Mouse (Mus musculus) CH12.LX (cell line): ENCODE measurements around the gene Asap2. TPM values are rescaled to one million over a fixed set of nuclear protein-coding genes. Genes with fewer than 3 reads are reported as not detected.
A peak's percentile ranks its signal among the peaks of the same experiment; 100 is the strongest.

Experiments used
- DNase-seq: peaks from one replicate; pipeline ENCODE4 v3.0.0-alpha.2; 2013; ENCODE audit errors: extremely low read depth
- H3K27ac ChIP-seq: 2 replicates; pipeline ENCODE4 v1.5.1; 2012; ENCODE audit warnings: low read depth, mild to moderate bottlenecking, control low read depth, moderate library complexity; ENCODE audit not compliant: insufficient read depth
- H3K27me3 ChIP-seq: replicated peaks from 2 replicates; pipeline ENCODE3; 2012; ENCODE audit warnings: inconsistent platforms
- H3K36me3 ChIP-seq, 2 experiments: replicated peaks in 1 of 2; 2 replicates each; pipeline versions ENCODE3 to v1.6.1; 2012; ENCODE audit warnings: inconsistent platforms in 1 of 2, low read length in 1 of 2, mild to moderate bottlenecking in 1 of 2, mixed read lengths in 1 of 2, moderate library complexity in 1 of 2; ENCODE audit not compliant: control insufficient read depth in 1 of 2, insufficient read depth in 1 of 2
- H3K4me1 ChIP-seq, 2 experiments: 2 replicates each; pipeline ENCODE4 v1.6.1; 2012; ENCODE audit warnings: inconsistent platforms in 1 of 2, moderate library complexity in 1 of 2; ENCODE audit not compliant: insufficient read depth in 2 of 2, control insufficient read depth in 1 of 2
- H3K4me2 ChIP-seq: 2 replicates; pipeline ENCODE4 v1.6.1; 2012; ENCODE audit warnings: low read depth, mild to moderate bottlenecking, control low read depth; ENCODE audit not compliant: poor library complexity, insufficient read depth, severe bottlenecking
- H3K4me3 ChIP-seq, 3 experiments: fragments of 150-350 bp in 1 of 3; sonication (generic) in 1 of 3; replicated peaks in 1 of 3; 2 replicates each; pipeline versions ENCODE3 to v1.5.1; 2011 to 2012; ENCODE audit warnings: low read depth in 2 of 3, low read length in 2 of 3, mild to moderate bottlenecking in 2 of 3, moderate library complexity in 2 of 3, control low read depth in 1 of 3, improper control_type of control experiment in 1 of 3, inconsistent platforms in 1 of 3, mixed read lengths in 1 of 3; ENCODE audit not compliant: poor library complexity in 1 of 3
- H3K79me2 ChIP-seq: replicated peaks from 2 replicates; pipeline ENCODE4 v1.6.1; 2012; ENCODE audit warnings: mild to moderate bottlenecking, moderate library complexity; ENCODE audit not compliant: control insufficient read depth, poor library complexity, insufficient read depth, severe bottlenecking; ENCODE audit errors: extremely low read depth
- H3K9ac ChIP-seq: 2 replicates; pipeline ENCODE4 v1.6.1; 2012; ENCODE audit warnings: low read depth, mild to moderate bottlenecking, control low read depth, moderate library complexity; ENCODE audit not compliant: insufficient read depth
- H3K9me3 ChIP-seq: replicated peaks from 2 replicates; pipeline ENCODE3; 2012; ENCODE audit warnings: low read length, inconsistent platforms, mixed read lengths
- BHLHE40 ChIP-seq: IDR thresholded peaks from 2 replicates; pipeline ENCODE4 v1.6.1; 2011; ENCODE audit warnings: mild to moderate bottlenecking, low read depth, low read length, improper control_type of control experiment
- CHD2 ChIP-seq: IDR thresholded peaks from 2 replicates; pipeline ENCODE4 v1.6.1; 2011; ENCODE audit warnings: low read length, improper control_type of control experiment
- HCFC1 ChIP-seq: IDR thresholded peaks from 2 replicates; pipeline ENCODE4 v1.6.1; 2012; ENCODE audit warnings: low read depth, mild to moderate bottlenecking, inconsistent platforms, low read length, improper control_type of control experiment
- JUN ChIP-seq: IDR thresholded peaks from 2 replicates; pipeline ENCODE4 v1.6.1; 2011; ENCODE audit warnings: low read depth, mild to moderate bottlenecking, low read length, improper control_type of control experiment, moderate library complexity; ENCODE audit not compliant: insufficient read depth
- KAT2A ChIP-seq: IDR thresholded peaks from 2 replicates; pipeline ENCODE4 v1.6.1; 2012; ENCODE audit warnings: low read length, improper control_type of control experiment, inconsistent platforms; ENCODE audit not compliant: insufficient replicate concordance
- MAX ChIP-seq: IDR thresholded peaks from 2 replicates; pipeline ENCODE4 v1.6.1; 2011; ENCODE audit warnings: low read length, improper control_type of control experiment
- MEF2A ChIP-seq: IDR thresholded peaks from 2 replicates; pipeline ENCODE4 v1.6.1; 2014; ENCODE audit warnings: low read depth, mild to moderate bottlenecking, inconsistent platforms, low read length, improper control_type of control experiment, borderline replicate concordance
- MXI1 ChIP-seq: IDR thresholded peaks from 2 replicates; pipeline ENCODE4 v1.6.1; 2011; ENCODE audit warnings: mild to moderate bottlenecking, low read depth, low read length, improper control_type of control experiment
- TCF12 ChIP-seq: IDR thresholded peaks from 2 replicates; pipeline ENCODE4 v1.6.1; 2014; ENCODE audit warnings: low read depth, mild to moderate bottlenecking, inconsistent platforms, low read length, improper control_type of control experiment
- USF1 ChIP-seq: IDR thresholded peaks from 2 replicates; pipeline ENCODE4 v1.6.1; 2014; ENCODE audit warnings: low read depth, mild to moderate bottlenecking, inconsistent platforms, low read length, improper control_type of control experiment
- ZC3H11A ChIP-seq: IDR thresholded peaks from 2 replicates; pipeline ENCODE4 v1.6.1; 2012; ENCODE audit warnings: low read depth, mild to moderate bottlenecking, inconsistent platforms, low read length, improper control_type of control experiment
- ZKSCAN1 ChIP-seq: IDR thresholded peaks from 2 replicates; pipeline ENCODE4 v1.6.1; 2012; ENCODE audit warnings: low read depth, inconsistent platforms, low read length, improper control_type of control experiment, borderline replicate concordance
- ZMIZ1 ChIP-seq: IDR thresholded peaks from 2 replicates; pipeline ENCODE4 v1.6.1; 2012; ENCODE audit warnings: low read depth, mild to moderate bottlenecking, inconsistent platforms, low read length, improper control_type of control experiment
- dilution Hi-C: fragments of 300-500 bp; cut with MboI; formaldehyde crosslinking; loops from 2 replicates; pipeline ENCODE4 v1.14.3; 2020; ENCODE audit warnings: low sequenced_read_pairs; ENCODE audit not compliant: extremely low pct_unique_long_range_greater_than_20kb, extremely low pct_ligation_motif_present
- in situ Hi-C: fragments of 300-500 bp; cut with MboI; formaldehyde crosslinking; loops from 3 replicates; pipeline ENCODE4 v1.14.3; 2019; ENCODE audit warnings: low sequenced_read_pairs, low pct_ligation_motif_present, low pct_unique_long_range_greater_than_20kb, mixed read lengths
- polyA plus RNA-seq: library from polyadenylated mRNA; unstranded; fragments of >175 nt; gene quantifications from 2 replicates; pipeline ENCODE4 v1.2.1, GENCODE M21; 2012; ENCODE audit warnings: low read depth; ENCODE audit not compliant: insufficient read length
- total RNA-seq, 2 experiments: library from RNA; depleted of rRNA; stranded (reverse); fragments of 300-350 nt in 1 of 2; fragments of >200 nt in 1 of 2; gene quantifications; 2 replicates each; pipeline ENCODE4 v1.2.3; 2012 to 2014

Asap2 gene
- total and polyA plus RNA-seq, 3 experiments = 0.17 to 0.64 (median 0.17) TPM

DNA sequence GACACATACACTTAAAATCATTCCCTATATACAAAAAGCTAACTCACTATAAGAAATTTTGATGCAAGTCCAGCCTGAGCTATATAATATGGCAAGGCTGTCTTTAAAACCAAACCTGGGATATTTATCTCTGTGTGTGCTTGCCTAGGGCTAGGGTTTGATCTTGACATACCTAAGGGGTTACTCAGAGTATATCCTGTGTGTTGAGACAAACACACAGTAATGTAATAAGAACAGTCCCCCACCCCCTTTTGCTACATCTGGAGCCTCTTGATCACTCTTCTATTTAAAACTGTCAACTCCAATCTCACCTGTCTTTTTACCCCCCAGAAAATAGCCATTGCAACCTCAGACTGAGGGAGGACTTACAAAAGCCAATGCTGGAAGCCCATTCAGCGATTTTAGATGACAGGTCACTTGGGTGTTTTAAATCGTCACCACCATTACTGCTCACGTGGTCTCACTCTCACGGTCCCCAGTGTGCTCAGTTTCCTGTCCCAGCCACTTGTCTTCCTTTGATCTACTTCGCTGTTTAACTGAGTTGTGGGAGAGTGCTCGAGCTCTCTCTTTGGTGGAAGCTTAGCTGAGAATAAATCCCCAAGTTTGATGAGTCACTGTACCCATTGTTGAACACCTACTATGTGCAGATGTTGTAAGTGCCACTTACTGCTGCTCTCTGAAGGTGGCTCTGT is 176.8 kb downstream of the Asap2 start:
- Histone ChIP-seq H3K4me2 (no peak overlapping the region), H3K9me3 (no peaks in the 10 kb centered on the region), H3K79me2 (no peaks in the 10 kb centered on the region), H3K4me3 (no peak overlapping the region), H3K27me3 (no peaks in the 10 kb centered on the region), H3K4me1 (peaks cover 7 to 34% of the 10 kb centered on the region in 2 experiments), H3K9ac (no peak overlapping the region), H3K36me3 (no peaks in the 10 kb centered on the region), H3K27ac (no peak overlapping the region)
- no peak for DNase-seq
- TF ChIP-seq ZC3H11A = no peak
- TF ChIP-seq BHLHE40 = peak; percentile 36; the same call in 1 of the 2 replicates
- TF ChIP-seq USF1 = peak; percentile 17; the same call in 1 of the 2 replicates
- peak; percentile 82 for TF ChIP-seq ZKSCAN1
- TF ChIP-seq MAX = 0 out of 2 replicates have a peak, but pooled peaks have one; percentile 23
- no peak for TF ChIP-seq JUN
- in situ Hi-C loops (no loop called here), dilution Hi-C loops (no loop called here)

DNA sequence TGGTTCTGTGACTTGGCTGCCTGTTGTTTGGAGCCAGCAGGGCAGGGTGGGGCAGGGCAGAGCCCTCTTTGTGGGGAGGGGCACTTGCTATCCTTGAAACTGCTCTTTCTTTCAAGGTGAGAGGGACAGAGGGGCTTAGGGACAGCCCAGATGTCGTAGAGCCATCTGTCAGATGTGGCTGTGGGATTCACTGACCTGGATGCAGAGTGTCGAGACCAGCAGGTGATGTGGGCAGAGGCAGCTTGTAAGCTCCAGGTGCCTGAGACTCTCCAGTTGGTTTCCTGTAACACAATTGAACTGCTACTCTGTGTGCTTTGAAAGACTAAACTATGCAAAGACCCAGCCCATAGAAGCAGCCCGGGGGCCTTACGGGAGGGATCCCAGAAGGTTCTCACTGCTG is 177.5 kb downstream of the Asap2 start:
- dilution Hi-C loops = no loop called here
- no peaks in the 10 kb centered on the region for H3K27me3 ChIP-seq
- H3K4me3 ChIP-seq = no peak overlapping the region
- no peaks in the 10 kb centered on the region for H3K79me2 ChIP-seq
- H3K9ac ChIP-seq = no peak overlapping the region
- DNase-seq = peak; percentile 12
- no peaks in the 10 kb centered on the region for H3K9me3 ChIP-seq
- H3K27ac ChIP-seq = no peak overlapping the region
- peaks cover 11 to 41% of the 10 kb centered on the region in 2 experiments for H3K4me1 ChIP-seq
- no peak overlapping the region for H3K4me2 ChIP-seq
- in situ Hi-C loops = no loop called here
- H3K36me3 ChIP-seq = no peaks in the 10 kb centered on the region
- TF ChIP-seq HCFC1 = no peak
- peak; percentile 43; the same call in 1 of the 2 replicates for TF ChIP-seq TCF12

DNA sequence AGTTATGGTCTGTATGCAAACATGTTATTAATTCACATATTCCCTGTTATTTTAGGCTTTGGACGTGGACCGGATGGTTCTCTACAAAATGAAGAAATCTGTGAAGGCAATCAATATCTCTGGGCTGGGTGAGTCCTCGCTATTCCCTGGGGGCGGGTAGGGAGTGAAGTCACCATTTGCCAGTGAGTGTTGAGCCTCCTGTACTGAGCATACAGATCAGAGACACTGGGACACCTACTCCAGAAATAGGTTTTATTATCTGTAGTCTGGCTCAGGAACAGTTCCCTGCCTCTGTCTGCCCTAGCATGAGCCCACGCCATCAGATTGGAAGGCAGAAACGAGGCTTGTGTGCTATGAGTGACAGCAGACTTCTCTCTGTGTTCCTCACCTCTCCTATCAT is 177.9 kb downstream of the Asap2 start:
- Histone ChIP-seq H3K4me1 (peaks cover 13 to 45% of the 10 kb centered on the region in 2 experiments), H3K9ac (no peak overlapping the region), H3K4me3 (no peak overlapping the region), H3K36me3 (no peaks in the 10 kb centered on the region), H3K27ac (no peak overlapping the region), H3K4me2 (no peak overlapping the region), H3K79me2 (no peaks in the 10 kb centered on the region), H3K9me3 (no peaks in the 10 kb centered on the region), H3K27me3 (no peaks in the 10 kb centered on the region)
- TF ChIP-seq MXI1 (no peak), KAT2A (no peak), CHD2 (no peak), MAX (no peak), ZMIZ1 (no peak), MEF2A (no peak)
- DNase-seq = peak; percentile 12
- in situ Hi-C loops (no loop called here), dilution Hi-C loops (no loop called here)
